Mouse (Mus musculus) thymus, adult 2 months (tissue): ENCODE results near the gene Plxdc1.

ENCODE experiments used
- CTCF ChIP-seq: fragments of 200-500 bp; IDR thresholded peaks from 2 replicates; pipeline ENCODE4 v1.5.1; 2012; ENCODE audit warnings: mild to moderate bottlenecking, control low read depth, low read length, moderate library complexity, borderline replicate concordance; ENCODE audit not compliant: control insufficient read depth, poor library complexity, insufficient read depth; ENCODE audit errors: extremely low read depth
- POLR2A ChIP-seq: fragments of 200-500 bp; IDR thresholded peaks from 2 replicates; pipeline ENCODE4 v1.6.1; 2012; ENCODE audit warnings: mild to moderate bottlenecking, low read length, control low read depth, moderate library complexity; ENCODE audit not compliant: control insufficient read depth, poor library complexity, insufficient read depth; ENCODE audit errors: extremely low read depth

DNA sequence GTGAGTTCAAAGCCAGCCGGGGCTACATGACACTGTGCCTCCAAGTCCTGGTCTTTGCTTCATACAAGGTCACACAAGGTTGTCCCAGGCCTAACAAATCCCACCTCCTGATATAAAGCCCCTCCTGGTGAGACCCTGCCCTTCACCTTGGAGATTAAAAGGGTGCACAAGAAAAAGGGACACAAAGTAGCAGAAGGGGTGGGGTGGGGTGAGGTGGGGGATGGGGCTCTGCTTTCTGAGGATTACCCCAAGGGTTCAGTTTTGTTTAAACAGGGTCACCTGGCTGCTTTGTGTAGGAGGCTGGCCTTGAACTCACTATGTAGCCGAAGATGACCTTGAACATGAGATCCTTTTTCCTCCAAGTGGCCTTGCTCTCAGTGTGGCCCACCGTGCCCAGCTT lies 2.7 kb downstream of the Plxdc1 start:
- TF ChIP-seq CTCF (no peak), POLR2A (no peak)
